Mouse (Mus musculus) heart, adult 10 weeks (tissue): Measurements from ENCODE around the gene Vim. TPM values are rescaled to one million over a fixed set of nuclear protein-coding genes. Genes with fewer than 3 reads are reported as not detected.

Experiments used
- polyA plus RNA-seq: library from polyadenylated mRNA; stranded (reverse); fragments of 350-450 nt; fragmentation: Illumina TruSeq; extraction: RNeasy Lipid Tissue Mini Kit (QIAGEN cat#74804); gene quantifications from one replicate; pipeline ENCODE4 v1.2.3, GENCODE M21; 2014; ENCODE audit warnings: low read depth, low replicate concordance

Vim gene
- polyA plus RNA-seq = 278 TPM

GRCm38 (mm10) chr2:13573408-13574065, at the start of gene Vim:
Vim (plus strand) TSS chr2:13573927.

DNA sequence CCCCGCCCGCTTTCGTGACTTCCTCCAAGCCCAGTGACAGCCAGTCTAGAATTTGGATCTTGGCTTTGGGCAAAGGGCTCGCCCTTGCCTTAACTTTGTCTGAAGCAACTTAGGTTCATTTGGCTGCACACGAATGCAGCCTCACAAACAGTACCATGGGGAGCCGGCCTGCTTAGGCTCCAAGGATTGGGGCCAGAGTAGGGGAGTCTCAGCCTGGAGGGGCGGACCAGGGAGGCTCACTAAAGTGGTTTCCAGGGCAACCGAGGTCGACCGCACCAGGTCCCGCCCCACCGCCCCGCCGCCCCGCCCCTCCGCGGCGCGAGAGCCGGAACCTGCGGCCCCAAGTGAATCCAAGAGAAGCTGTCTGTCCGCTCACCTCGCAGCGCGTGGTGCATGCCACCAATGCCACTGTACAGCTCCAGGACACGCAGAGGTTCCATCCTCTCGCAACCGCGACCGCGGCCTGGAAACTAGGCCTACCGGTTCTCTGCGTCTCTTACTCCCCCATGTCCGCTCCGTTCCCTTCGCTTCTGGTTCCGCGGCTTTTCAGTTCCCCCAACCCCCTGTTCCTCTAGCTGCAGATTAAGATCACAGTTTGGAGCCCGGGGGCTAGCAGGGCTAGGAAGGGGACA, 29.4 kb upstream of the Vim start, which contains the start of gene Trdmt1:
TSS of gene Trdmt1 (minus strand) at position 476 of the 632 bp plus-strand sequence.

Other genes with a start within 250 kb of the Vim start
- gene Cubn, start 82.1 kb upstream of the Vim start, polyA plus RNA-seq = 1.4 TPM
- 9.2 TPM for gene Trdmt1, start 29.3 kb upstream of the Vim start, polyA plus RNA-seq
- 1.5 TPM for gene St8sia6, start 220.1 kb downstream of the Vim start, polyA plus RNA-seq